Comparison of ENCODE assay signal across 13 mouse cellular contexts in genomic region chr19:8747368-8747767, GRCm38 (mm10). TPM values are rescaled to one million over a fixed set of nuclear protein-coding genes. Genes with fewer than 3 reads are reported as not detected.
DNase-seq lines count a peak whose midpoint lies in the region; ATAC-seq and TF ChIP-seq lines count a peak whose summit lies in the region.
"Had no signal": no experiment of that assay in that cellular context is flagged by ENCODE, and none has a peak within 500 bp of the region (broad histone marks: within the 10 kb centered on the region; RNA-seq: fewer than 3 reads in every experiment).

No protein-coding gene starts in this region.

- peaks cover 97% of the 10 kb centered on the region for H3K36me3 ChIP-seq in lung, embryonic 14.5 days (ENCODE audit: insufficient read depth)
- H3K36me3 ChIP-seq in small intestine, adult 2 months (ENCODE audit: control insufficient read depth, insufficient read depth, low read length): peaks cover 70% of the 10 kb centered on the region

- TF ChIP-seq POLR2A in small intestine, adult 2 months (IDR thresholded peaks at IDR 0.05; ENCODE audit: low read depth, low read length): no peak

- no peak for ATAC-seq in lung, embryonic 14.5 days (ENCODE audit: insufficient read depth)

- no peaks in the 10 kb centered on the region for H3K9me3 ChIP-seq in lung, embryonic 14.5 days (ENCODE audit: low read depth, low read length)
- H3K9me3 ChIP-seq: embryonic facial prominence, embryonic 15.5 days; hindbrain, embryonic 10.5 days had no signal

- DNase-seq in gastrocnemius, adult 2 months: no peak
- DNase-seq in gastrocnemius, adult 18-20 months (ENCODE audit: low spot score): no peak
- DNase-seq in lung, embryonic 14.5 days: peak; percentile 37
- DNase-seq in lung, postnatal 25 days (ENCODE audit: low spot score): no peak
- DNase-seq in R1 (ENCODE audit: low read depth, low spot score): peak; percentile 66
- DNase-seq in spleen, adult 18-20 months: no peak
- no peak for DNase-seq in urinary bladder, adult 18-20 months (ENCODE audit: low spot score in 2 of 2)
- DNase-seq: kidney, postnatal 10 days had no signal

- H3K27ac ChIP-seq in gastrocnemius, adult 2 months: no peak overlapping the region
- no peak overlapping the region for H3K27ac ChIP-seq in lung, embryonic 14.5 days (ENCODE audit: low read depth)
- H3K27ac ChIP-seq in small intestine, adult 2 months (ENCODE audit: insufficient read depth, low read depth, low read length): no peak overlapping the region
- H3K27ac ChIP-seq: embryonic facial prominence, embryonic 15.5 days; hindbrain, embryonic 10.5 days had no signal

- 76% methylated on average over 2 of the region's 2 CpGs for WGBS in lung, embryonic 14.5 days
- 73% methylated on average over 2 of the region's 2 CpGs for WGBS in small intestine, adult 2 months

- H3K27me3 ChIP-seq in lung, embryonic 14.5 days (ENCODE audit: insufficient read depth, low read length): no peaks in the 10 kb centered on the region
- H3K27me3 ChIP-seq in small intestine, adult 2 months (ENCODE audit: control insufficient read depth, insufficient read depth, low read length): no peaks in the 10 kb centered on the region
- H3K27me3 ChIP-seq: embryonic facial prominence, embryonic 15.5 days had no signal

- H3K4me1 ChIP-seq in lung, embryonic 14.5 days (ENCODE audit: insufficient read depth): peaks cover 4% of the 10 kb centered on the region; the same call in 1 of the 2 replicates
- peaks cover 3% of the 10 kb centered on the region for H3K4me1 ChIP-seq in small intestine, adult 2 months (ENCODE audit: control insufficient read depth, insufficient read depth, insufficient read length, low read length)

- no peak overlapping the region for H3K9ac ChIP-seq in lung, embryonic 14.5 days
- H3K9ac ChIP-seq: embryonic facial prominence, embryonic 15.5 days had no signal

- H3K4me3 ChIP-seq in gastrocnemius, adult 2 months: no peak overlapping the region
- H3K4me3 ChIP-seq in lung, embryonic 14.5 days (ENCODE audit: low read depth, low read length): no peak overlapping the region
- no peak overlapping the region for H3K4me3 ChIP-seq in small intestine, adult 2 months (ENCODE audit: low read depth, low read length)
- H3K4me3 ChIP-seq: embryonic facial prominence, embryonic 15.5 days; hindbrain, embryonic 10.5 days had no signal

- no peak overlapping the region for H3K4me2 ChIP-seq in lung, embryonic 14.5 days
- H3K4me2 ChIP-seq: embryonic facial prominence, embryonic 15.5 days; heart, embryonic 11.5 days had no signal

- peak; percentile 44; the same call in 1 of the 2 replicates for TF ChIP-seq CTCF in gastrocnemius, adult 2 months (IDR thresholded peaks at IDR 0.05)
- peak; percentile 45 for TF ChIP-seq CTCF in lung, embryonic 14.5 days (IDR thresholded peaks at IDR 0.05; ENCODE audit: low read depth)
- TF ChIP-seq CTCF in small intestine, adult 2 months (IDR thresholded peaks at IDR 0.05; ENCODE audit: extremely low read depth, insufficient read length, insufficient replicate concordance, low read depth, low read length): peak; percentile 16; the same call in 1 of the 2 replicates

- intact Hi-C loops in gastrocnemius, adult 2 months (cut with DNase I): no loop called here

RNA-seq across cellular contexts. Expression of gene Stx5a, which starts 6.2 kb away (rescaled TPM):
- total RNA-seq in gastrocnemius, adult 2 months (2021): 10 to 100 TPM; 20.8 to 22.1 TPM
- 10 to 100 TPM; 16.0 to 16.6 TPM for total RNA-seq in gastrocnemius, adult 18-20 months (2021)
- polyA plus RNA-seq in lung, embryonic 14.5 days (2014; fragmentation: Nextera tagmentation; extraction: Ambion mirVana): 122 and 126 TPM in 2 replicates
- polyA plus RNA-seq in small intestine, adult 2 months (2012; rRNA removed): 31.7 and 65.9 TPM in 2 replicates

RNA-seq across cellular contexts. Expression of gene 1700092M07Rik, which starts 6.8 kb away (rescaled TPM):
- not detected for total RNA-seq in gastrocnemius, adult 2 months (2021)
- 1 to 10 TPM in 1 of 2 experiments, not detected in 1; 1.0 TPM for total RNA-seq in gastrocnemius, adult 18-20 months (2021)
- polyA plus RNA-seq in lung, embryonic 14.5 days (2014; fragmentation: Nextera tagmentation; extraction: Ambion mirVana): 1.2 and 2.3 TPM in 2 replicates
- polyA plus RNA-seq in small intestine, adult 2 months (2012; rRNA removed): not detected in 2 replicates
- polyA plus RNA-seq: liver, adult 2 months had no signal

RNA-seq across cellular contexts. Expression of gene Nxf1, which starts 9.5 kb away (rescaled TPM):
- total RNA-seq in gastrocnemius, adult 2 months (2021): 10 to 100 TPM; 37.8 to 41.5 TPM
- total RNA-seq in gastrocnemius, adult 18-20 months (2021): 10 to 100 TPM; 27.5 to 31.3 TPM
- polyA plus RNA-seq in lung, embryonic 14.5 days (2014; fragmentation: Nextera tagmentation; extraction: Ambion mirVana): 195 and 197 TPM in 2 replicates
- 13.3 and 25.4 TPM in 2 replicates for polyA plus RNA-seq in small intestine, adult 2 months (2012; rRNA removed)

RNA-seq across cellular contexts. Expression of gene Wdr74, which starts 11.7 kb away (rescaled TPM):
- total RNA-seq in gastrocnemius, adult 2 months (2021): 10 to 100 TPM; 15.4 to 16.4 TPM
- total RNA-seq in gastrocnemius, adult 18-20 months (2021): 10 to 100 TPM; 16.4 to 16.9 TPM
- 83.4 and 88.0 TPM in 2 replicates for polyA plus RNA-seq in lung, embryonic 14.5 days (2014; fragmentation: Nextera tagmentation; extraction: Ambion mirVana)
- polyA plus RNA-seq in small intestine, adult 2 months (2012; rRNA removed): 12.1 and 17.5 TPM in 2 replicates

RNA-seq across cellular contexts. Expression of gene Tmem223, which starts 23.4 kb away (rescaled TPM):
- 100 to 1,000 TPM in 1 of 2 experiments, 10 to 100 TPM in 1; 77.2 to 118 TPM for total RNA-seq in gastrocnemius, adult 2 months (2021)
- 10 to 100 TPM; 91.0 to 99.3 TPM for total RNA-seq in gastrocnemius, adult 18-20 months (2021)
- 166 and 207 TPM in 2 replicates for polyA plus RNA-seq in lung, embryonic 14.5 days (2014; fragmentation: Nextera tagmentation; extraction: Ambion mirVana)
- polyA plus RNA-seq in small intestine, adult 2 months (2012; rRNA removed): 117 and 142 TPM in 2 replicates

Comparison
In these comparisons a context has a peak if more than half of its experiments do, and no peak if none do; other contexts are left out.
1. DNase-seq: peak in lung, embryonic 14.5 days (single experiment) and R1 (single experiment); none in gastrocnemius, adult 2 months (single experiment), gastrocnemius, adult 18-20 months (single experiment), lung, postnatal 25 days (single experiment), spleen, adult 18-20 months (0 of 2) and urinary bladder, adult 18-20 months (0 of 2).
2. Peak in every context shown above with its lines, with median percentiles within 50 percentile points of each other: CTCF ChIP-seq.